ENCODE assay signal across 8 mouse cellular contexts in the genomic region with DNA sequence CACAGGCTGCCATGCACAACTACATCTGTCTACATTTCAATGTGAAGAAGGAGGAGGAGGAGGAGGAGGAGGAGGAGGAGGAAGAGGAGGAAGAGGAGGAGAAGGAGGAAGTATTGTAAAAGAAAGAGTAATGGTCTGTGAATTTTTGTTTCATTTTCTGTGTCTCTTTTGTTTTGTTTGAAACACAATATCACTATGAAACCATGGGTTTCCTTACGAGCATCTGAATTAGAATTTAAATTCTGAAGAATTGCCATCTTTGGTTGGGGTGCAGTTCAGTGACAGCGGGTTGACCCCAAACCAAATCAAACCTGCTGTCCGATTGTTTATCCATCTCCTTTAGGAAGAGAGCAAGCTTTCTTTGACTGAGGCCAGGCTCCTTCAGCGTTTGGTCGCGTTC. TPM values are rescaled to one million over a fixed set of nuclear protein-coding genes. Genes with fewer than 3 reads are reported as not detected.
DNase-seq lines count a peak whose midpoint lies in the region; ATAC-seq and TF ChIP-seq lines count a peak whose summit lies in the region.

No protein-coding gene starts in this region.

- H3K27me3 ChIP-seq in lung, embryonic 14.5 days (ENCODE audit: insufficient read depth, low read length): no peaks in the 10 kb centered on the region
- peaks cover 15% of the 10 kb centered on the region for H3K27me3 ChIP-seq in forebrain, embryonic 12.5 days
- H3K27me3 ChIP-seq in limb, embryonic 10.5 days (ENCODE audit: low read depth, poor library complexity, severe bottlenecking): 0 out of 2 replicates have a peak, but pooled peaks cover 5% of the 10 kb centered on the region
- no peaks in the 10 kb centered on the region; the same call in 1 of the 2 replicates for H3K27me3 ChIP-seq in neural tube, embryonic 14.5 days (ENCODE audit: control insufficient read depth, insufficient read depth, low read length)

- no peak for ATAC-seq in lung, embryonic 14.5 days (ENCODE audit: insufficient read depth)
- ATAC-seq in forebrain, embryonic 12.5 days (ENCODE audit: low FRiP score): no peak
- ATAC-seq in neural tube, embryonic 14.5 days (ENCODE audit: low read depth): no peak

- no peak for DNase-seq in lung, embryonic 14.5 days
- no peak for DNase-seq in lung, postnatal 25 days (ENCODE audit: low spot score)
- DNase-seq in limb, embryonic 10.5 days (ENCODE audit: low spot score): no peak
- DNase-seq in thymus, postnatal 14 days: no peak
- DNase-seq in gastrocnemius, postnatal 36 days: no peak
- DNase-seq in left cerebral cortex, postnatal 4 days: no peak

- no peak for TF ChIP-seq CTCF in lung, embryonic 14.5 days (IDR thresholded peaks at IDR 0.05; ENCODE audit: low read depth)

- H3K4me3 ChIP-seq in lung, embryonic 14.5 days (ENCODE audit: low read depth, low read length): peak overlapping the region; percentile 38
- H3K4me3 ChIP-seq in forebrain, embryonic 12.5 days (replicated peaks): peak overlapping the region; percentile 42
- H3K4me3 ChIP-seq in limb, embryonic 10.5 days: peak overlapping the region; percentile 58
- H3K4me3 ChIP-seq in neural tube, embryonic 14.5 days (ENCODE audit: low read depth, low read length): peak overlapping the region; percentile 24; the same call in 1 of the 2 replicates

- H3K4me1 ChIP-seq in lung, embryonic 14.5 days (ENCODE audit: insufficient read depth): peaks cover 6% of the 10 kb centered on the region; the same call in 1 of the 2 replicates
- peaks cover 19% of the 10 kb centered on the region for H3K4me1 ChIP-seq in forebrain, embryonic 12.5 days
- peaks cover 28% of the 10 kb centered on the region for H3K4me1 ChIP-seq in limb, embryonic 10.5 days
- H3K4me1 ChIP-seq in neural tube, embryonic 14.5 days (ENCODE audit: control insufficient read depth, insufficient read depth, low read length): no peaks in the 10 kb centered on the region

- H3K36me3 ChIP-seq in lung, embryonic 14.5 days (ENCODE audit: insufficient read depth): no peaks in the 10 kb centered on the region
- no peaks in the 10 kb centered on the region for H3K36me3 ChIP-seq in forebrain, embryonic 12.5 days (replicated peaks)
- H3K36me3 ChIP-seq in limb, embryonic 10.5 days: no peaks in the 10 kb centered on the region
- H3K36me3 ChIP-seq in neural tube, embryonic 14.5 days (ENCODE audit: control insufficient read depth, insufficient read depth, low read length): no peaks in the 10 kb centered on the region

- peak overlapping the region; percentile 75 for H3K4me2 ChIP-seq in lung, embryonic 14.5 days
- peak overlapping the region; percentile 72 for H3K4me2 ChIP-seq in forebrain, embryonic 12.5 days
- peak overlapping the region; percentile 68 for H3K4me2 ChIP-seq in neural tube, embryonic 14.5 days (ENCODE audit: low read depth, low read length)

- WGBS in lung, embryonic 14.5 days: 8% methylated on average over 6 of the region's 6 CpGs
- 10% methylated on average over 6 of the region's 6 CpGs for WGBS in forebrain, embryonic 12.5 days
- WGBS in limb, embryonic 10.5 days: 15% methylated on average over 6 of the region's 6 CpGs
- 12% methylated on average over 6 of the region's 6 CpGs for WGBS in neural tube, embryonic 14.5 days

- H3K9me3 ChIP-seq in lung, embryonic 14.5 days (ENCODE audit: low read depth, low read length): no peaks in the 10 kb centered on the region
- H3K9me3 ChIP-seq in forebrain, embryonic 12.5 days: no peaks in the 10 kb centered on the region
- no peaks in the 10 kb centered on the region for H3K9me3 ChIP-seq in limb, embryonic 10.5 days (replicated peaks)
- no peaks in the 10 kb centered on the region for H3K9me3 ChIP-seq in neural tube, embryonic 14.5 days (ENCODE audit: control insufficient read depth, low read length)

- intact Hi-C loops in gastrocnemius, postnatal 36 days (cut with DNase I): loop anchor here (5.0 kb wide), 3 partner anchors 42 to 202 kb away; a partner anchor contains a TSS
- intact Hi-C loops in left cerebral cortex, postnatal 4 days (cut with DNase I): no loop called here

- peak overlapping the region; percentile 22 for H3K9ac ChIP-seq in lung, embryonic 14.5 days
- no peak overlapping the region; the same call in 1 of the 2 replicates for H3K9ac ChIP-seq in forebrain, embryonic 12.5 days
- H3K9ac ChIP-seq in neural tube, embryonic 14.5 days (replicated peaks; ENCODE audit: low read depth, low read length): no peak overlapping the region

- H3K27ac ChIP-seq in lung, embryonic 14.5 days (ENCODE audit: low read depth): 0 out of 2 replicates have a peak overlapping the region, but pooled peaks have one; percentile 4
- no peak overlapping the region for H3K27ac ChIP-seq in forebrain, embryonic 12.5 days
- H3K27ac ChIP-seq in limb, embryonic 10.5 days: peak overlapping the region; percentile 79; the same call in 1 of the 2 replicates
- no peak overlapping the region for H3K27ac ChIP-seq in neural tube, embryonic 14.5 days (ENCODE audit: low read depth, low read length)

RNA-seq across cellular contexts. Expression of a gene that starts 33.7 kb away (rescaled TPM):
- polyA plus RNA-seq in lung, embryonic 14.5 days (2014; fragmentation: Nextera tagmentation; extraction: Ambion mirVana): 27.8 and 29.5 TPM in 2 replicates
- polyA plus RNA-seq in forebrain, embryonic 12.5 days (2016; fragmentation: Nextera tagmentation; extraction: Ambion mirVana): 6.0 and 6.3 TPM in 2 replicates
- polyA plus RNA-seq in limb, embryonic 10.5 days (2016; fragmentation: Nextera tagmentation; extraction: Ambion mirVana): 6.9 and 7.1 TPM in 2 replicates
- 4.7 and 11.7 TPM in 2 replicates for polyA plus RNA-seq in neural tube, embryonic 14.5 days (2014; fragmentation: Nextera tagmentation; extraction: Ambion mirVana)
- 1 to 10 TPM; 4.4 to 5.5 TPM for total RNA-seq in gastrocnemius, postnatal 36 days (2021)
- 1 to 10 TPM; 5.8 to 6.1 TPM for total RNA-seq in left cerebral cortex, postnatal 4 days (2021)

RNA-seq across cellular contexts. Expression of a gene that starts 39.9 kb away (rescaled TPM):
- polyA plus RNA-seq in lung, embryonic 14.5 days (2014; fragmentation: Nextera tagmentation; extraction: Ambion mirVana): 26.1 and 30.0 TPM in 2 replicates
- 35.5 and 37.8 TPM in 2 replicates for polyA plus RNA-seq in forebrain, embryonic 12.5 days (2016; fragmentation: Nextera tagmentation; extraction: Ambion mirVana)
- 20.3 and 24.1 TPM in 2 replicates for polyA plus RNA-seq in limb, embryonic 10.5 days (2016; fragmentation: Nextera tagmentation; extraction: Ambion mirVana)
- polyA plus RNA-seq in neural tube, embryonic 14.5 days (2014; fragmentation: Nextera tagmentation; extraction: Ambion mirVana): 69.7 and 74.8 TPM in 2 replicates
- total RNA-seq in gastrocnemius, postnatal 36 days (2021): 10 to 100 TPM; 13.9 to 20.4 TPM
- 10 to 100 TPM; 99.3 to 99.6 TPM for total RNA-seq in left cerebral cortex, postnatal 4 days (2021)

Comparison
In these comparisons a context has a peak if more than half of its experiments do, and no peak if none do; other contexts are left out.
1. H3K27ac ChIP-seq: peak in lung, embryonic 14.5 days (single experiment) and limb, embryonic 10.5 days (single experiment); none in forebrain, embryonic 12.5 days (single experiment) and neural tube, embryonic 14.5 days (single experiment).
2. Peak in every context shown above with its lines, with median percentiles within 50 percentile points of each other: H3K4me2 ChIP-seq and H3K4me3 ChIP-seq.